Mouse (Mus musculus) gastrocnemius, postnatal 14 days (tissue): Measurements from ENCODE around the gene 3830406C13Rik. TPM values are rescaled to one million over a fixed set of nuclear protein-coding genes. Genes with fewer than 3 reads are reported as not detected.

ENCODE experiments used
- DNase-seq: peaks from one replicate; pipeline ENCODE4 v3.0.0; 2021; ENCODE audit warnings: mixed read lengths
- intact Hi-C: fragments of 180-260 bp; cut with DNase I; formaldehyde crosslinking; loops from one replicate; pipeline ENCODE4 v1.15.1; 2025; ENCODE audit warnings: low total_unique reads
- total RNA-seq, 2 experiments: library from RNA; stranded (reverse); gene quantifications; 2 replicates each; pipeline ENCODE4 v1.2.3; 2021

The 3830406C13Rik gene
- total RNA-seq, 2 experiments from 2014 or later: 9.3 to 11.3 TPM

GRCm38 (mm10) chr14:12341789-12342457 lies 58.0 kb downstream of the 3830406C13Rik start:
- DNase-seq: no peak
- intact Hi-C loops: no loop called here

GRCm38 (mm10) chr14:12342458-12343131 lies 58.6 kb downstream of the 3830406C13Rik start:
- DNase-seq: no peak
- intact Hi-C loops: no loop called here

- DNase-seq: no peak
- intact Hi-C loops: no loop called here
Observed at GRCm38 (mm10) chr14:12343451-12343941, 59.5 kb downstream of the 3830406C13Rik start.

GRCm38 (mm10) chr14:12344061-12344745 lies 60.2 kb downstream of the 3830406C13Rik start:
- intact Hi-C loops: no loop called here
- DNase-seq: no peak

GRCm38 (mm10) chr14:12344746-12345240 lies 60.8 kb downstream of the 3830406C13Rik start:
- no peak for DNase-seq
- intact Hi-C loops: no loop called here

GRCm38 (mm10) chr14:12345241-12345921 lies 61.4 kb downstream of the 3830406C13Rik start:
- intact Hi-C loops: no loop called here

GRCm38 (mm10) chr14:12346011-12346864 lies 62.3 kb downstream of the 3830406C13Rik start:
- DNase-seq: no peak
- intact Hi-C loops: no loop called here

More at GRCm38 (mm10) chr14:12345241-12345921, 61.4 kb downstream of the 3830406C13Rik start:
- DNase-seq: no peak

GRCm38 (mm10) chr14:12346865-12347600 lies 63.1 kb downstream of the 3830406C13Rik start:
- no peak for DNase-seq
- intact Hi-C loops: no loop called here

GRCm38 (mm10) chr14:12348089-12348488 lies 64.1 kb downstream of the 3830406C13Rik start, which contains the start of gene Fezf2:
TSS of gene Fezf2 (minus strand) at chr14:12348189.
- intact Hi-C loops: no loop called here

GRCm38 (mm10) chr14:12349334-12350090 lies 65.5 kb downstream of the 3830406C13Rik start:
- intact Hi-C loops: no loop called here
- no peak for DNase-seq

More at GRCm38 (mm10) chr14:12348089-12348488, 64.1 kb downstream of the 3830406C13Rik start, which contains the start of gene Fezf2:
- DNase-seq: no peak

GRCm38 (mm10) chr14:12350271-12350916 lies 66.4 kb downstream of the 3830406C13Rik start:
- no peak for DNase-seq
- intact Hi-C loops: no loop called here

Other genes starting within 250 kb of the 3830406C13Rik start
- under 1 TPM; 0.08 to 0.09 TPM for gene Gm49355, start 197 bp upstream of the 3830406C13Rik start, total RNA-seq
- not detected for gene Fezf2, start 64.0 kb downstream of the 3830406C13Rik start, total RNA-seq